In genomic region chr8:75272166-75272565, GRCm38 (mm10) we compare ENCODE assay signal across 9 mouse cellular contexts. TPM values are rescaled to one million over a fixed set of nuclear protein-coding genes. Genes with fewer than 3 reads are reported as not detected.
A peak's percentile ranks its signal among the peaks of the same experiment; 100 is the strongest.
DNase-seq lines count a peak whose midpoint lies in the region; ATAC-seq and TF ChIP-seq lines count a peak whose summit lies in the region.
"Had no signal": no experiment of that assay in that cellular context is flagged by ENCODE, and none has a peak within 500 bp of the region (broad histone marks: within the 10 kb centered on the region; RNA-seq: fewer than 3 reads in every experiment).

No protein-coding gene starts in this region.

- no peak overlapping the region for H3K9ac ChIP-seq in kidney, postnatal 0 days (ENCODE audit: low read depth, low read length)
- H3K9ac ChIP-seq in kidney, embryonic 15.5 days: no peak overlapping the region

- H3K4me3 ChIP-seq in kidney, postnatal 0 days (replicated peaks; ENCODE audit: low read depth, low read length): no peak overlapping the region
- no peak overlapping the region for H3K4me3 ChIP-seq in kidney, embryonic 15.5 days (replicated peaks)
- H3K4me3 ChIP-seq: erythroblast, embryonic 14.5 days had no signal

- H3K9me3 ChIP-seq in kidney, postnatal 0 days (replicated peaks; ENCODE audit: low read length): no peaks in the 10 kb centered on the region
- H3K9me3 ChIP-seq in kidney, embryonic 15.5 days (replicated peaks): peaks cover 4% of the 10 kb centered on the region; the same call in 1 of the 2 replicates

- no peaks in the 10 kb centered on the region for H3K27me3 ChIP-seq in kidney, postnatal 0 days (ENCODE audit: insufficient read depth, low read length)
- no peaks in the 10 kb centered on the region for H3K27me3 ChIP-seq in kidney, embryonic 15.5 days

- no peak overlapping the region for H3K4me2 ChIP-seq in kidney, postnatal 0 days (ENCODE audit: low read length)
- H3K4me2 ChIP-seq in kidney, embryonic 15.5 days: no peak overlapping the region

- no peak overlapping the region for H3K27ac ChIP-seq in kidney, postnatal 0 days
- no peak overlapping the region for H3K27ac ChIP-seq in kidney, embryonic 15.5 days

- H3K4me1 ChIP-seq in kidney, postnatal 0 days (replicated peaks; ENCODE audit: insufficient read depth, low read length): no peaks in the 10 kb centered on the region
- H3K4me1 ChIP-seq in kidney, embryonic 15.5 days: no peaks in the 10 kb centered on the region

- H3K36me3 ChIP-seq in kidney, postnatal 0 days (ENCODE audit: insufficient read depth, low read length): no peaks in the 10 kb centered on the region
- H3K36me3 ChIP-seq in kidney, embryonic 15.5 days: no peaks in the 10 kb centered on the region

- WGBS in kidney, postnatal 0 days: 37% methylated on average over 4 of the region's 4 CpGs
- 39% methylated on average over 4 of the region's 4 CpGs for WGBS in kidney, embryonic 15.5 days

- TF ChIP-seq CTCF in kidney, postnatal 0 days (IDR thresholded peaks at IDR 0.05; ENCODE audit: low read depth): peak; percentile 70

- ATAC-seq in CD4-positive, CD25-positive, alpha-beta regulatory T cell, adult 4 months: no peak
- ATAC-seq in kidney, postnatal 0 days (replicated peaks; ENCODE audit: low FRiP score, low read depth): no peak
- no peak for ATAC-seq in kidney, embryonic 15.5 days (replicated peaks; ENCODE audit: low FRiP score)

- peak; percentile 23 for DNase-seq in CD4-positive, CD25-positive, alpha-beta regulatory T cell, adult 2 months (ENCODE audit: low read depth, low spot score)
- peak; percentile 50 for DNase-seq in kidney, postnatal 0 days (ENCODE audit: low spot score)
- DNase-seq in ZHBTc4 (ENCODE audit: low read depth, low spot score): peak; percentile 44
- peak; percentile 50 for DNase-seq in heart, postnatal 4 days
- DNase-seq in retina, embryonic 14.5 days (ENCODE audit: low spot score): peak; percentile 54
- no peak for DNase-seq in spleen, postnatal 4 days (ENCODE audit: low spot score in 2 of 2)

RNA-seq across cellular contexts. Expression of gene Rasd2, which starts 58.4 kb away (rescaled TPM):
- not detected for polyA plus RNA-seq in CD4-positive, CD25-positive, alpha-beta regulatory T cell, adult 4 months (2017; shearing (Covaris generic))
- 1.4 and 1.5 TPM in 2 replicates for polyA plus RNA-seq in kidney, postnatal 0 days (2015; fragmentation: Nextera tagmentation; extraction: Ambion mirVana)
- 1.9 and 2.3 TPM in 2 replicates for polyA plus RNA-seq in kidney, embryonic 15.5 days (2015; fragmentation: Nextera tagmentation; extraction: Ambion mirVana)
- 1 to 10 TPM; 2.2 TPM for total RNA-seq in heart, postnatal 4 days (2021)
- polyA plus RNA-seq: erythroblast, embryonic 14.5 days had no signal

Comparison
In these comparisons a context has a peak if more than half of its experiments do, and no peak if none do; other contexts are left out.
1. DNase-seq: peak in CD4-positive, CD25-positive, alpha-beta regulatory T cell, adult 2 months (single experiment), kidney, postnatal 0 days (single experiment), ZHBTc4 (single experiment), heart, postnatal 4 days (single experiment) and retina, embryonic 14.5 days (single experiment); none in spleen, postnatal 4 days (0 of 2).